Mouse (Mus musculus): ENCODE measurements around the gene Gimap8.

GRCm38 (mm10) chr6:48706130-48706529, 59.1 kb downstream of the Gimap8 start:
- TF ChIP-seq CTCF (conservative IDR thresholded peaks at IDR 0.05; ENCODE audit: low read length) (no peak), NANOG (IDR thresholded peaks at IDR 0.05; ENCODE audit: borderline replicate concordance, low read length) (no peak), POU5F1 (IDR thresholded peaks at IDR 0.05; ENCODE audit: borderline replicate concordance, low read length) (no peak)
